Mouse (Mus musculus): Measurements from ENCODE around the gene Krtap27-1. TPM values are rescaled to one million over a fixed set of nuclear protein-coding genes. Genes with fewer than 3 reads are reported as not detected.

The Krtap27-1 gene
- polyA plus RNA-seq, 1 experiment from 2014 or later = not detected

DNA sequence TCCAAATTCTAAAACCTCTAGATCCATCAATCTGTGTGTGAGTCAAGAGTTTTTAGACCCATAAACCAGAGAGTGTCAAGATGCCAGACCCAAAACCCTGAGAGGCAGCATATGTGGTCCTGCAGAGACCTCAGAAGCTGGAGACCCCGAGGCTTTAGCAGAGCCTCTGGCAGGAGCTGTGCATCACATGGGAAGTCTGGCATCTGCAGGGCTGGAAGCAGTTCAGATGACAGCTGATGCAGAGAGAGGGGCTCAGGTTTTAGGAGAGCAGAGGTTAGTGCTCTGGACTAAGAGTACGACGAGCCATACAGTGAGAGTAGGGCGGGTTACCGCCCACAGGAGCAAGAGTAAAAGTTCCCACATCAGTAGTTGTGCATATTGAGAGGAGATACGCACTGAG, 7.6 kb upstream of the Krtap27-1 start:
- H3K4me1 ChIP-seq (ENCODE audit: control insufficient read depth, insufficient read depth, low read length) = no peaks in the 10 kb centered on the region
- no peaks in the 10 kb centered on the region for H3K36me3 ChIP-seq (ENCODE audit: control insufficient read depth, insufficient read depth, low read length)
- no peak overlapping the region for H3K4me3 ChIP-seq (ENCODE audit: low read length)
- no peak overlapping the region for H3K4me2 ChIP-seq (replicated peaks; ENCODE audit: low read depth, low read length)
- H3K9ac ChIP-seq (ENCODE audit: low read depth, low read length) = no peak overlapping the region
- no peak overlapping the region for H3K27ac ChIP-seq (ENCODE audit: low read depth, low read length)
- WGBS = 80% methylated on average over 6 of the region's 6 CpGs
- no peaks in the 10 kb centered on the region for H3K27me3 ChIP-seq (ENCODE audit: control insufficient read depth, insufficient read depth, low read length)
- ATAC-seq (ENCODE audit: low FRiP score, low TSS enrichment) = no peak
- no peaks in the 10 kb centered on the region for H3K9me3 ChIP-seq (ENCODE audit: control insufficient read depth, low read length)

DNA sequence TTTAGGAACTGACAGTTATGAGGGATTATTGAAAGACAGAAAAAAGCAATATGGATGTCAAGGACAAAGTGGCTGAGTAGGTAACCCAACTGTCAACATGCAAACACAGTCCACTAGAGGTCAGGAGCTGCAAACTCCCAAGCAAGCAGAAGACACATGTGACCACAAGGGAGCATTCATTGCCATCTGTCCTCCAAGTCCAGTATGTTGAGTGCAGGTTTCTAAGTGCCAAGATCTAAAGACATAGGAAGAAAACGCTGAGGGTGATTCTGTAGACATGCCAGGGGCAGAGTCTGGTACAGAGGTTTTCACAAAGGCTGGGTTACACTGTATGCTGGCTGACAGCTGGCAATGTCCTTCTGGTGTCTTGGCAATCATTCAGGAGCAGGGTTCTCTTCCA, 14.0 kb downstream of the Krtap27-1 start:
- Histone ChIP-seq H3K9me3 (ENCODE audit: control insufficient read depth, low read length) (no peaks in the 10 kb centered on the region), H3K4me3 (ENCODE audit: low read length) (no peak overlapping the region), H3K4me2 (replicated peaks; ENCODE audit: low read depth, low read length) (no peak overlapping the region), H3K4me1 (ENCODE audit: control insufficient read depth, insufficient read depth, low read length) (no peaks in the 10 kb centered on the region), H3K27ac (ENCODE audit: low read depth, low read length) (no peak overlapping the region), H3K9ac (ENCODE audit: low read depth, low read length) (no peak overlapping the region), H3K36me3 (ENCODE audit: control insufficient read depth, insufficient read depth, low read length) (no peaks in the 10 kb centered on the region), H3K27me3 (ENCODE audit: control insufficient read depth, insufficient read depth, low read length) (no peaks in the 10 kb centered on the region)
- ATAC-seq (ENCODE audit: low FRiP score, low TSS enrichment) = 0 out of 2 replicates have a peak, but pooled peaks have one; percentile 35
- WGBS = 45% methylated on average over 1 of the region's 1 CpGs

DNA sequence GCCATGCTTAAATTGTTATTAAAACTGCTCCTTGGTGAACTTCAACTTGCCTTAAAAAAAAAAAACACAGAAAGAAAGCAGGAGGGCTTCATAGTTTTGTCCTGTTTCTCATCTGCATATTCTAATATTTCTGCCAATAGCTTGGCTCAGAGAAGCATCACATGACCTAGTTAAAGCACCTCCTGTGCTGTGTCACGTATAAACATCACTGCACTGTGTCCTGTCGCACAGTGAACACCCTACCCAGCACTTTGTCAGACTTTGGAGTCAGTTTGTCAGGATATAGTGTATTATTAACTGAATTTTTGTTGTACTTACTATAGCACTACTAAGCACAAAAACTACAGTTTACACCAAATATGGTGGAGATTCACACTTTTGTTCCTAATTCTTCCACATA, 19.5 kb downstream of the Krtap27-1 start:
- no peaks in the 10 kb centered on the region for H3K36me3 ChIP-seq (ENCODE audit: control insufficient read depth, insufficient read depth, low read length)
- H3K4me1 ChIP-seq (ENCODE audit: control insufficient read depth, insufficient read depth, low read length) = no peaks in the 10 kb centered on the region
- 74% methylated on average over 2 of the region's 2 CpGs for WGBS
- no peak overlapping the region for H3K4me2 ChIP-seq (replicated peaks; ENCODE audit: low read depth, low read length)
- ATAC-seq (ENCODE audit: low FRiP score, low TSS enrichment) = no peak
- H3K27me3 ChIP-seq (ENCODE audit: control insufficient read depth, insufficient read depth, low read length) = no peaks in the 10 kb centered on the region
- H3K9me3 ChIP-seq (ENCODE audit: control insufficient read depth, low read length) = no peaks in the 10 kb centered on the region
- no peak overlapping the region for H3K27ac ChIP-seq (ENCODE audit: low read depth, low read length)
- H3K9ac ChIP-seq (ENCODE audit: low read depth, low read length) = no peak overlapping the region
- no peak overlapping the region for H3K4me3 ChIP-seq (ENCODE audit: low read length)

- H3K27me3 ChIP-seq (ENCODE audit: control insufficient read depth, insufficient read depth, low read length) = no peaks in the 10 kb centered on the region
These were observed 20.4 kb downstream of the Krtap27-1 start for GRCm38 (mm10) chr16:88651082-88651481.

DNA sequence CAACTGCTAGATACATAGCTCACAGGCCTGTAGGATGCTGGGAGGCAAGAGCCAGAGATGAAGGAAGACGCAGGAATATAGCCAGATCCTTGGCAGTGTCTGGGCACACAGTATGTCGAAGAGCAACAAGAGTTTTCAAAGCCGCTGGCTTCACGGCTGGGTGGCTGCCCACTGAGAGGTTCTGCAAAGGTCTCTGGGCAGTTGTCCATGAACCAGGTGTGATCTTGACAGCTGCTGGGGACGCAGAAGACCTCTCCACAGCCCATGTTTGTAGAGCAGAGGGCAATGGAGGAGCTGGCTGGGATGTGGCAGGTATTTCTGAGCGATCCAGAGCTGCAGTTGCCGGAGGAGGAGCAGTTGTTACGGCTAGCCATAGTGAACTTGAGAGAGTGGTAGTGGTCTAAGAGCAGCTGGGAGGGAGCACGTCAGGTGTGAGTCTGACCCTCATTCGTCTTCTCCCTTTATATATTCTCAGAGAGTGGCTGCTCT, 24.1 kb downstream of the Krtap27-1 start, which contains the start of gene Krtap26-1:
TSS of gene Krtap26-1 (minus strand) at position 439 of the 489 bp plus-strand sequence.
- no peaks in the 10 kb centered on the region for H3K4me1 ChIP-seq (ENCODE audit: control insufficient read depth, insufficient read depth, low read length)
- no peaks in the 10 kb centered on the region for H3K9me3 ChIP-seq (ENCODE audit: control insufficient read depth, low read length)
- no peak within 1 kb of the TSS for H3K9ac ChIP-seq (ENCODE audit: low read depth, low read length)
- 0 out of 2 replicates have a peak within 1 kb of the TSS, but pooled peaks have one; percentile 8 for H3K4me2 ChIP-seq (replicated peaks; ENCODE audit: low read depth, low read length)
- H3K27me3 ChIP-seq (ENCODE audit: control insufficient read depth, insufficient read depth, low read length) = no peaks in the 10 kb centered on the region
- H3K27ac ChIP-seq (ENCODE audit: low read depth, low read length) = no peak within 1 kb of the TSS
- 45% methylated on average over 10 of the region's 10 CpGs for WGBS
- no peaks in the 10 kb centered on the region for H3K36me3 ChIP-seq (ENCODE audit: control insufficient read depth, insufficient read depth, low read length)
- no peak within 1 kb of the TSS for H3K4me3 ChIP-seq (ENCODE audit: low read length)
- peak; percentile 73 for ATAC-seq (ENCODE audit: low FRiP score, low TSS enrichment)

More at GRCm38 (mm10) chr16:88651082-88651481, 20.4 kb downstream of the Krtap27-1 start:
- no peaks in the 10 kb centered on the region for H3K36me3 ChIP-seq (ENCODE audit: control insufficient read depth, insufficient read depth, low read length)
- no peak overlapping the region for H3K4me3 ChIP-seq (ENCODE audit: low read length)
- no peak for ATAC-seq (ENCODE audit: low FRiP score, low TSS enrichment)
- 59% methylated on average over 1 of the region's 1 CpGs for WGBS
- no peaks in the 10 kb centered on the region for H3K9me3 ChIP-seq (ENCODE audit: control insufficient read depth, low read length)
- no peaks in the 10 kb centered on the region for H3K4me1 ChIP-seq (ENCODE audit: control insufficient read depth, insufficient read depth, low read length)
- H3K9ac ChIP-seq (ENCODE audit: low read depth, low read length) = no peak overlapping the region
- H3K27ac ChIP-seq (ENCODE audit: low read depth, low read length) = no peak overlapping the region
- H3K4me2 ChIP-seq (replicated peaks; ENCODE audit: low read depth, low read length) = no peak overlapping the region

DNA sequence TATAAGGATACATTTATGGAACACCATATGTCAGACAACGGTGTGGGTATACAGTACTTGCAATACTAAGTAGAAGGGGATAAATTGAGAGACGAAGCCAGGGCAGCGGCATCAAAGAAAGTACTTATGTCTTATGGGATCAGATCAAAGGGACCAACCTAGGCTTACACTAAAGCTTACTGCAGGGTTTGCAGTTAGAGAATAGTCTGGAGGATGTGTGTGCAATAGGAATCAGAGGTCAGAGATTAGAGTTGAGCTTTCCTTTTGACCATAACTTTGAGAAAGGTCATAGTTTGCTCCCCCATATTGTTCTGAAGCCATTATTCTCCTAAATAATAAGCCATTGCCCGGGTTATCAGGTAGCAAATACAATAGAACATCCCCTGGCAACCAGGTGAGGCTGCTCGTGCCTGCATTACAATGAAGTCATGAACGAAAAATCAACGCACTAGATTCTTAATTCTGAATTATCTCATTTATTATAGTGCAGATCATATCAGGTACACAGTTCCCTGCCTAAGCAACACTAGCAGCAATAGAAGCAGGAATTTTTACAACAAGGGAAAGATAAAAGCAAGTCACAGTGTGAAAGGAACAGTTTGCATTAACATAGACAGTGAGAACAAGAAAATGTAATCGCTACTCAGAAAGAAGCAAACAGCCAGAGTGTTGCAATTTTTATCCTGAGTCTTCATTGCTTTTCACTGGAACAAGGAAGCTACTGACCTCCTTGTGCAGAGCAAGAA, 24.9 kb downstream of the Krtap27-1 start:
- Histone ChIP-seq H3K4me2 (replicated peaks; ENCODE audit: low read depth, low read length) (no peak overlapping the region), H3K27me3 (ENCODE audit: control insufficient read depth, insufficient read depth, low read length) (no peaks in the 10 kb centered on the region), H3K4me1 (ENCODE audit: control insufficient read depth, insufficient read depth, low read length) (no peaks in the 10 kb centered on the region), H3K9ac (ENCODE audit: low read depth, low read length) (no peak overlapping the region), H3K4me3 (ENCODE audit: low read length) (no peak overlapping the region), H3K36me3 (ENCODE audit: control insufficient read depth, insufficient read depth, low read length) (no peaks in the 10 kb centered on the region), H3K27ac (ENCODE audit: low read depth, low read length) (no peak overlapping the region), H3K9me3 (ENCODE audit: control insufficient read depth, low read length) (no peaks in the 10 kb centered on the region)
- no peak for ATAC-seq (ENCODE audit: low FRiP score, low TSS enrichment)
- WGBS = 77% methylated on average over 8 of the region's 8 CpGs

GRCm38 (mm10) chr16:88640053-88640452, 31.4 kb downstream of the Krtap27-1 start:
- no peak overlapping the region for H3K27ac ChIP-seq (ENCODE audit: low read depth, low read length)
- H3K9ac ChIP-seq (ENCODE audit: low read depth, low read length) = no peak overlapping the region
- ATAC-seq (ENCODE audit: low FRiP score, low TSS enrichment) = no peak
- no peak overlapping the region for H3K4me2 ChIP-seq (replicated peaks; ENCODE audit: low read depth, low read length)
- H3K36me3 ChIP-seq (ENCODE audit: control insufficient read depth, insufficient read depth, low read length) = no peaks in the 10 kb centered on the region
- no peaks in the 10 kb centered on the region for H3K27me3 ChIP-seq (ENCODE audit: control insufficient read depth, insufficient read depth, low read length)
- no peaks in the 10 kb centered on the region for H3K9me3 ChIP-seq (ENCODE audit: control insufficient read depth, low read length)
- no peak overlapping the region for H3K4me3 ChIP-seq (ENCODE audit: low read length)
- no peaks in the 10 kb centered on the region for H3K4me1 ChIP-seq (ENCODE audit: control insufficient read depth, insufficient read depth, low read length)
- WGBS = 91% methylated on average over 3 of the region's 3 CpGs

- Histone ChIP-seq H3K4me2 (replicated peaks; ENCODE audit: low read depth, low read length) (no peak overlapping the region), H3K9me3 (ENCODE audit: control insufficient read depth, low read length) (no peaks in the 10 kb centered on the region), H3K4me1 (ENCODE audit: control insufficient read depth, insufficient read depth, low read length) (no peaks in the 10 kb centered on the region), H3K9ac (ENCODE audit: low read depth, low read length) (no peak overlapping the region), H3K27me3 (ENCODE audit: control insufficient read depth, insufficient read depth, low read length) (no peaks in the 10 kb centered on the region), H3K36me3 (ENCODE audit: control insufficient read depth, insufficient read depth, low read length) (no peaks in the 10 kb centered on the region), H3K27ac (ENCODE audit: low read depth, low read length) (no peak overlapping the region), H3K4me3 (ENCODE audit: low read length) (no peak overlapping the region)
- ATAC-seq (ENCODE audit: low FRiP score, low TSS enrichment) = no peak
- 46% methylated on average over 4 of the region's 4 CpGs for WGBS
These were observed 36.3 kb downstream of the Krtap27-1 start for GRCm38 (mm10) chr16:88635142-88635541.

- Histone ChIP-seq H3K36me3 (ENCODE audit: control insufficient read depth, insufficient read depth, low read length) (no peaks in the 10 kb centered on the region), H3K9me3 (ENCODE audit: control insufficient read depth, low read length) (no peaks in the 10 kb centered on the region), H3K27ac (ENCODE audit: low read depth, low read length) (no peak overlapping the region), H3K4me1 (ENCODE audit: control insufficient read depth, insufficient read depth, low read length) (no peaks in the 10 kb centered on the region), H3K4me2 (replicated peaks; ENCODE audit: low read depth, low read length) (no peak overlapping the region), H3K4me3 (ENCODE audit: low read length) (no peak overlapping the region), H3K9ac (ENCODE audit: low read depth, low read length) (no peak overlapping the region), H3K27me3 (ENCODE audit: control insufficient read depth, insufficient read depth, low read length) (no peaks in the 10 kb centered on the region)
- ATAC-seq (ENCODE audit: low FRiP score, low TSS enrichment) = 0 out of 2 replicates have a peak, but pooled peaks have one; percentile 64
- 38% methylated on average over 4 of the region's 4 CpGs for WGBS
These were observed 40.0 kb downstream of the Krtap27-1 start for GRCm38 (mm10) chr16:88631474-88631873.
